Mouse (Mus musculus) lung, postnatal 0 days (tissue): ENCODE measurements around the gene Rerg.

Experiments used
- CTCF ChIP-seq: IDR thresholded peaks from 2 replicates; pipeline ENCODE4 v1.5.1; 2016; ENCODE audit warnings: antibody characterized with exemption, mild to moderate bottlenecking
- EP300 ChIP-seq: IDR thresholded peaks from 2 replicates; pipeline ENCODE4 v1.6.1; 2016; ENCODE audit warnings: antibody characterized with exemption, mild to moderate bottlenecking, control low read depth

- TF ChIP-seq EP300 (no peak), CTCF (no peak)
These were observed 47.7 kb upstream of the Rerg start for GRCm38 (mm10) chr6:137217841-137218463.
